Mouse (Mus musculus) liver, postnatal 0 days (tissue): ENCODE measurements around the gene Gzmc.

Experiments used
- CTCF ChIP-seq: sonication (generic); IDR thresholded peaks from 2 replicates; pipeline ENCODE4 v1.5.1; 2016; ENCODE audit warnings: antibody characterized with exemption, low read depth
- EP300 ChIP-seq: IDR thresholded peaks from 2 replicates; pipeline ENCODE4 v1.6.1; 2016; ENCODE audit warnings: antibody characterized with exemption, low read depth, mild to moderate bottlenecking

- no peak for TF ChIP-seq CTCF
- TF ChIP-seq EP300: no peak
Observed at GRCm38 (mm10) chr14:56234556-56234955, at the start of gene Gzmc.
